Mouse (Mus musculus) intestine, embryonic 14.5 days (tissue): ENCODE data around the gene Dld. TPM values are rescaled to one million over a fixed set of nuclear protein-coding genes. Genes with fewer than 3 reads are reported as not detected.
A peak's percentile ranks its signal among the peaks of the same experiment; 100 is the strongest.

Experiments
- ATAC-seq: fragments of 200-750 bp; cut with Nextera tagmentation; replicated peaks from 2 replicates; pipeline ENCODE4 v1.8.0; 2017; ENCODE audit warnings: low read depth, moderate number of reproducible peaks, moderate TSS enrichment, moderate library complexity; ENCODE audit not compliant: low FRiP score, low TSS enrichment
- DNase-seq: peaks from one replicate; pipeline ENCODE4 v3.0.0-alpha.2; 2018; ENCODE audit warnings: low spot score
- H3K27ac ChIP-seq: fragments of 300-500 bp; sonication (generic); 2 replicates; pipeline ENCODE4 v1.5.1; 2014; ENCODE audit warnings: low read depth, mild to moderate bottlenecking, control low read depth
- H3K27me3 ChIP-seq: fragments of 300-500 bp; sonication (generic); replicated peaks from 2 replicates; pipeline ENCODE4 v1.6.1; 2014; ENCODE audit warnings: low read length, control low read depth; ENCODE audit not compliant: control insufficient read depth, insufficient read depth
- H3K36me3 ChIP-seq: fragments of 300-500 bp; sonication (generic); 2 replicates; pipeline ENCODE4 v1.6.1; 2014; ENCODE audit warnings: low read length, control low read depth; ENCODE audit not compliant: control insufficient read depth, insufficient read depth
- H3K4me1 ChIP-seq: fragments of 300-500 bp; sonication (generic); replicated peaks from 2 replicates; pipeline ENCODE4 v1.6.1; 2014; ENCODE audit warnings: low read length, control low read depth, mixed read lengths; ENCODE audit not compliant: control insufficient read depth, insufficient read depth
- H3K4me2 ChIP-seq: fragments of 300-500 bp; sonication (generic); 2 replicates; pipeline ENCODE4 v1.6.1; 2014; ENCODE audit warnings: low read length
- H3K4me3 ChIP-seq: fragments of 300-500 bp; sonication (generic); 2 replicates; pipeline ENCODE4 v1.5.1; 2014; ENCODE audit warnings: low read depth, low read length, control low read depth, mixed read lengths
- H3K9ac ChIP-seq: fragments of 300-500 bp; sonication (generic); 2 replicates; pipeline ENCODE4 v1.6.1; 2014; ENCODE audit warnings: mild to moderate bottlenecking, low read length
- H3K9me3 ChIP-seq: fragments of 300-500 bp; sonication (generic); 2 replicates; pipeline ENCODE4 v1.6.1; 2016; ENCODE audit warnings: low read length, control low read depth; ENCODE audit not compliant: control insufficient read depth
- WGBS: fragments of 180-500 bp; shearing (Covaris S2); extraction: QIAGEN DNeasy Blood & Tissue Kit; methylation state at CpG from one replicate; pipeline ENCODE4 v1.1.7; 2014; 5-methylcytosine and 5-hydroxymethylcytosine counted together
- polyA plus RNA-seq: library from polyadenylated mRNA; unstranded; fragments of >200 nt; fragmentation: Nextera tagmentation; extraction: Ambion mirVana; gene quantifications from 2 replicates; pipeline ENCODE4 v1.2.1, GENCODE M21; 2014

The Dld gene
- 128 and 134 TPM in 2 replicates for polyA plus RNA-seq

GRCm38 (mm10) chr12:31350944-31351928, at the start of gene Dld:
Gene Dld, minus strand, starts transcription at chr12:31351453.
- Histone ChIP-seq H3K4me1 (peaks cover 13% of the 10 kb centered on the region), H3K4me3 (peak within 1 kb of the TSS; percentile 89), H3K4me2 (peak within 1 kb of the TSS; percentile 97), H3K9me3 (no peaks in the 10 kb centered on the region), H3K27me3 (no peaks in the 10 kb centered on the region), H3K9ac (peak within 1 kb of the TSS; percentile 90), H3K36me3 (peaks cover 27% of the 10 kb centered on the region), H3K27ac (peak within 1 kb of the TSS; percentile 71)
- DNase-seq (peak; percentile 93), ATAC-seq (peak; percentile 100)
- 4% methylated on average over 64 of the region's 66 CpGs for WGBS

- Histone ChIP-seq H3K27ac (no peak overlapping the region), H3K4me3 (no peak overlapping the region), H3K4me2 (no peak overlapping the region), H3K4me1 (no peaks in the 10 kb centered on the region), H3K36me3 (no peaks in the 10 kb centered on the region), H3K27me3 (no peaks in the 10 kb centered on the region), H3K9ac (no peak overlapping the region), H3K9me3 (no peaks in the 10 kb centered on the region)
- no peak for DNase-seq
- ATAC-seq: no peak
- 67% methylated on average over 1 of the region's 1 CpGs for WGBS
Measured at GRCm38 (mm10) chr12:31400821-31401220, 49.6 kb upstream of the Dld start.

- H3K9me3 ChIP-seq: no peaks in the 10 kb centered on the region
- no peaks in the 10 kb centered on the region for H3K27me3 ChIP-seq
- no peak overlapping the region for H3K4me2 ChIP-seq
- no peak for DNase-seq
- H3K9ac ChIP-seq: no peak overlapping the region
- no peak for ATAC-seq
- 89% methylated on average over 4 of the region's 4 CpGs for WGBS
- no peak overlapping the region for H3K27ac ChIP-seq
- no peaks in the 10 kb centered on the region for H3K36me3 ChIP-seq
- no peak overlapping the region for H3K4me3 ChIP-seq
- no peaks in the 10 kb centered on the region for H3K4me1 ChIP-seq
Measured at GRCm38 (mm10) chr12:31397709-31398108, 46.5 kb upstream of the Dld start.

- Histone ChIP-seq H3K9ac (no peak overlapping the region), H3K27ac (no peak overlapping the region), H3K27me3 (no peaks in the 10 kb centered on the region), H3K9me3 (no peaks in the 10 kb centered on the region), H3K36me3 (no peaks in the 10 kb centered on the region), H3K4me1 (no peaks in the 10 kb centered on the region), H3K4me2 (no peak overlapping the region), H3K4me3 (no peak overlapping the region)
- WGBS: 80% methylated on average over 1 of the region's 1 CpGs
- ATAC-seq: no peak
- DNase-seq: no peak
Measured at GRCm38 (mm10) chr12:31395895-31396294, 44.6 kb upstream of the Dld start.

- ATAC-seq (no peak), DNase-seq (no peak)
- no peaks in the 10 kb centered on the region for H3K4me1 ChIP-seq
- no peak overlapping the region for H3K4me2 ChIP-seq
- no peak overlapping the region for H3K9ac ChIP-seq
- no peaks in the 10 kb centered on the region for H3K9me3 ChIP-seq
- H3K4me3 ChIP-seq: no peak overlapping the region
- H3K36me3 ChIP-seq: no peaks in the 10 kb centered on the region
- WGBS: 93% methylated on average over 12 of the region's 12 CpGs
- no peak overlapping the region for H3K27ac ChIP-seq
- no peaks in the 10 kb centered on the region for H3K27me3 ChIP-seq
Measured at GRCm38 (mm10) chr12:31391696-31392095, 40.4 kb upstream of the Dld start.

- H3K4me1 ChIP-seq: no peaks in the 10 kb centered on the region
- no peak within 1 kb of the TSS for H3K27ac ChIP-seq
- H3K27me3 ChIP-seq: no peaks in the 10 kb centered on the region
- no peak within 1 kb of the TSS for H3K4me2 ChIP-seq
- no peak within 1 kb of the TSS for H3K4me3 ChIP-seq
- no peak for ATAC-seq
- H3K9ac ChIP-seq: no peak within 1 kb of the TSS
- H3K9me3 ChIP-seq: no peaks in the 10 kb centered on the region
- no peaks in the 10 kb centered on the region for H3K36me3 ChIP-seq
- DNase-seq: no peak
- WGBS: 83% methylated on average over 3 of the region's 3 CpGs
Measured at GRCm38 (mm10) chr12:31390571-31390970, 39.3 kb upstream of the Dld start, which contains the start of gene Slc26a3. Gene Slc26a3, plus strand, starts transcription at chr12:31390871.

- Histone ChIP-seq H3K27me3 (no peaks in the 10 kb centered on the region), H3K4me3 (no peak overlapping the region), H3K9me3 (no peaks in the 10 kb centered on the region), H3K27ac (no peak overlapping the region), H3K9ac (no peak overlapping the region), H3K4me1 (0 out of 2 replicates have a peak, but pooled peaks cover 3% of the 10 kb centered on the region), H3K36me3 (no peaks in the 10 kb centered on the region), H3K4me2 (no peak overlapping the region)
- DNase-seq: no peak
- WGBS: 20% methylated on average over 3 of the region's 3 CpGs
- no peak for ATAC-seq
Measured at GRCm38 (mm10) chr12:31387303-31387702, 36.0 kb upstream of the Dld start.

- peaks cover 3% of the 10 kb centered on the region; the same call in 1 of the 2 replicates for H3K4me1 ChIP-seq
Measured at GRCm38 (mm10) chr12:31382451-31382850, 31.2 kb upstream of the Dld start.

More at GRCm38 (mm10) chr12:31382451-31382850, 31.2 kb upstream of the Dld start:
- Histone ChIP-seq H3K4me3 (no peak overlapping the region), H3K9me3 (no peaks in the 10 kb centered on the region), H3K4me2 (no peak overlapping the region), H3K27me3 (no peaks in the 10 kb centered on the region), H3K9ac (no peak overlapping the region), H3K27ac (no peak overlapping the region), H3K36me3 (no peaks in the 10 kb centered on the region)
- ATAC-seq: no peak
- 33% methylated on average over 2 of the region's 2 CpGs for WGBS
- DNase-seq: no peak
